Mouse (Mus musculus) C2C12 (cell line): ENCODE measurements at regions not wholly inside any gene's neighbourhood (a gene's known extent, or its start where the extent isn't known, plus 50 kb on each side); places are given as distances from the start of the nearest gene placed in this dataset.

Experiments
- H3K27me3 ChIP-seq: one replicate; pipeline ENCODE4 v1.6.1; 2011; ENCODE audit not compliant: control insufficient read depth, insufficient read depth, insufficient read length
- H3K36me3 ChIP-seq: one replicate; pipeline ENCODE4 v1.6.1; 2011; ENCODE audit not compliant: control insufficient read depth, insufficient read depth
- H3K4me3 ChIP-seq: one replicate; pipeline ENCODE4 v1.5.1; 2011; ENCODE audit warnings: mild to moderate bottlenecking, control low read depth; ENCODE audit not compliant: poor library complexity, insufficient read depth, severe bottlenecking
- H3K79me2 ChIP-seq: one replicate; pipeline ENCODE4 v1.6.1; 2011; ENCODE audit not compliant: control insufficient read depth, insufficient read depth
- H3K79me3 ChIP-seq: one replicate; pipeline ENCODE4 v1.6.1; 2011; ENCODE audit warnings: low read depth, control low read depth
- H3ac ChIP-seq: one replicate; pipeline ENCODE3; 2011; ENCODE audit warnings: low read depth; ENCODE audit not compliant: control insufficient read depth, insufficient read length
- CEBPB ChIP-seq: IDR thresholded peaks from one replicate; pipeline ENCODE4 v1.6.1; 2011; ENCODE audit warnings: low read depth, mild to moderate bottlenecking, control low read depth, moderate library complexity
- CTCF ChIP-seq: IDR thresholded peaks from one replicate; pipeline ENCODE4 v1.5.1; 2011; ENCODE audit not compliant: control insufficient read depth, insufficient read depth, insufficient read length
- FOSL1 ChIP-seq: IDR thresholded peaks from one replicate; pipeline ENCODE4 v1.8.0; 2011; ENCODE audit warnings: mild to moderate bottlenecking, low read length; ENCODE audit not compliant: poor library complexity, insufficient read depth, severe bottlenecking
- MAX ChIP-seq: IDR thresholded peaks from one replicate; pipeline ENCODE4 v1.6.1; 2011; ENCODE audit warnings: mild to moderate bottlenecking, control low read depth
- MYOD1 ChIP-seq: IDR thresholded peaks from one replicate; pipeline ENCODE4 v1.6.1; 2011; ENCODE audit warnings: low read depth; ENCODE audit not compliant: control insufficient read depth, insufficient read length
- MYOG ChIP-seq: IDR thresholded peaks from one replicate; pipeline ENCODE4 v1.6.1; 2011; ENCODE audit not compliant: control insufficient read depth, insufficient read length; ENCODE audit errors: extremely low read depth
- USF1 ChIP-seq: IDR thresholded peaks from one replicate; pipeline ENCODE4 v1.6.1; 2011; ENCODE audit warnings: low read depth, mild to moderate bottlenecking, control low read depth, moderate library complexity

- Histone ChIP-seq H3K36me3 (no peaks in the 10 kb centered on the region), H3K27me3 (no peaks in the 10 kb centered on the region), H3K79me3 (no peaks in the 10 kb centered on the region), H3K79me2 (no peaks in the 10 kb centered on the region), H3K4me3 (no peak overlapping the region), H3ac (no peak overlapping the region)
- TF ChIP-seq MAX (no peak), USF1 (no peak), FOSL1 (no peak)
Measured at GRCm38 (mm10) chr14:25334186-25334585, 124.8 kb upstream of the Zmiz1 start.

GRCm38 (mm10) chr14:25336875-25337274, 122.1 kb upstream of the Zmiz1 start:
- TF ChIP-seq MYOG, result no peak
- no peak for TF ChIP-seq USF1
- TF ChIP-seq CTCF, result no peak
- TF ChIP-seq CEBPB, result no peak
- no peak for TF ChIP-seq FOSL1
- no peak for TF ChIP-seq MYOD1
- no peak for TF ChIP-seq MAX
- no peaks in the 10 kb centered on the region for H3K36me3 ChIP-seq
- no peaks in the 10 kb centered on the region for H3K27me3 ChIP-seq
- H3K4me3 ChIP-seq, result no peak overlapping the region
- no peaks in the 10 kb centered on the region for H3K79me3 ChIP-seq
- H3ac ChIP-seq, result no peak overlapping the region
- no peaks in the 10 kb centered on the region for H3K79me2 ChIP-seq

GRCm38 (mm10) chr14:25338404-25339051, 120.5 kb upstream of the Zmiz1 start:
- no peaks in the 10 kb centered on the region for H3K36me3 ChIP-seq

GRCm38 (mm10) chr14:25340845-25341244, 118.1 kb upstream of the Zmiz1 start:
- Histone ChIP-seq H3ac (no peak overlapping the region), H3K36me3 (no peaks in the 10 kb centered on the region), H3K79me3 (no peaks in the 10 kb centered on the region), H3K4me3 (no peak overlapping the region), H3K79me2 (no peaks in the 10 kb centered on the region), H3K27me3 (no peaks in the 10 kb centered on the region)
- TF ChIP-seq CTCF (no peak), MYOG (no peak), USF1 (no peak), MAX (no peak), FOSL1 (no peak), MYOD1 (no peak), CEBPB (no peak)

More at GRCm38 (mm10) chr14:25338404-25339051, 120.5 kb upstream of the Zmiz1 start:
- H3K4me3 ChIP-seq, result no peak overlapping the region
- no peaks in the 10 kb centered on the region for H3K27me3 ChIP-seq
- TF ChIP-seq MYOD1 (no peak), USF1 (no peak), CEBPB (no peak), MYOG (no peak), FOSL1 (no peak), MAX (no peak)
- no peaks in the 10 kb centered on the region for H3K79me2 ChIP-seq
- no peak overlapping the region for H3ac ChIP-seq
- H3K79me3 ChIP-seq, result no peaks in the 10 kb centered on the region

- Histone ChIP-seq H3ac (no peak overlapping the region), H3K79me3 (no peaks in the 10 kb centered on the region), H3K36me3 (no peaks in the 10 kb centered on the region), H3K4me3 (no peak overlapping the region), H3K79me2 (no peaks in the 10 kb centered on the region), H3K27me3 (no peaks in the 10 kb centered on the region)
- no peak for TF ChIP-seq FOSL1
- no peak for TF ChIP-seq MYOG
- TF ChIP-seq USF1, result no peak
- no peak for TF ChIP-seq MYOD1
- no peak for TF ChIP-seq CEBPB
- TF ChIP-seq MAX, result no peak
- TF ChIP-seq CTCF, result no peak
Measured at GRCm38 (mm10) chr14:25341848-25342427, 117.0 kb upstream of the Zmiz1 start.

- Histone ChIP-seq H3ac (no peak overlapping the region), H3K36me3 (no peaks in the 10 kb centered on the region), H3K27me3 (no peaks in the 10 kb centered on the region), H3K79me3 (no peaks in the 10 kb centered on the region), H3K4me3 (no peak overlapping the region), H3K79me2 (no peaks in the 10 kb centered on the region)
- TF ChIP-seq USF1 (no peak), MYOD1 (no peak), MAX (no peak), CTCF (no peak), CEBPB (no peak), FOSL1 (no peak), MYOG (no peak)
Measured at GRCm38 (mm10) chr14:25342865-25343565, 116.0 kb upstream of the Zmiz1 start.
